Mouse (Mus musculus) lung, postnatal 4 days (tissue): ENCODE data around the gene A630023A22Rik.

ENCODE experiments used
- DNase-seq, 2 experiments: peaks; one replicate each; pipeline ENCODE4 v3.0.0; 2021

A630023A22Rik gene

DNA sequence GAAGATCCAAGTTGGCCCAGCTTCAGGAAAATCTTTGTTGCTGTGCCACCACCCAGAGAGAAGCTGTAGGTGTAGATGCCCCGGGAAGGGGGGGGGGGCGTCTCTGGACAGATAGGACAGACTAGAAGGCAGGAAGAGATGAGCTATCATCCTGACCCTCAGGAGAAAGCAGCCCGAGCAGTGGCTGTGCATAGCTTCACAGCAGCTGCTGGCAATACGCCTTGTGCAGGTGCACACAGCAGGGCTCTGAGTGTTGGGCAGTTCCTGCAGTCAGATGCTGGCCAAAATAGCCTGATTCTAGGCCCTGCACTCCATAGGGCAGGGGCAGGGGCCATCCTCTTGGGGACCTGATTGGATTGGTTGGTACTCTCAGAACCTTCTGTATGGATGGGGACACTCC lies 15.7 kb downstream of the A630023A22Rik start:
- no peak for DNase-seq

DNA sequence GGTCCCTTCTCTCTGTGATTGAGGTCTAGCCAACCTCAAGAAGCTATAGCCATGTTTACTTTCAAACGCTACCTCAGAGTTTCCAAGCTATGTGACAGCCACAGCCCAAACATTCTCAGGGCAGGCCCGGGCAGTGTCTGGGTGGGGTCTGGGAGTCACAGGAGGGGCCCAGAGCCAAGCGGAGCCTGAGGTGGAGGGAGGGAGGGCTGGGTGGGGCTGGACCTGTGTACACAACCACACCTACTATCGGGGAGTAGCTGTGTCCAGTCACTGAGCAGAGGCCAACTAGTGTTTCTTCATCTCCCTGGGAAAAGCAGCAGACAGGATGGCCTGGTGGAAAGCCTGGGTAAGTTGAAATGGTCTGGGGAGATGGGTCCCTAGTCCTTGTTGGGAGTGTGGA lies 16.8 kb downstream of the A630023A22Rik start, which contains the start of gene Anxa8:
TSS of gene Anxa8 (plus strand) at position 251 of the 400 bp plus-strand sequence.
- DNase-seq, result peak; percentile 25 to 68

DNA sequence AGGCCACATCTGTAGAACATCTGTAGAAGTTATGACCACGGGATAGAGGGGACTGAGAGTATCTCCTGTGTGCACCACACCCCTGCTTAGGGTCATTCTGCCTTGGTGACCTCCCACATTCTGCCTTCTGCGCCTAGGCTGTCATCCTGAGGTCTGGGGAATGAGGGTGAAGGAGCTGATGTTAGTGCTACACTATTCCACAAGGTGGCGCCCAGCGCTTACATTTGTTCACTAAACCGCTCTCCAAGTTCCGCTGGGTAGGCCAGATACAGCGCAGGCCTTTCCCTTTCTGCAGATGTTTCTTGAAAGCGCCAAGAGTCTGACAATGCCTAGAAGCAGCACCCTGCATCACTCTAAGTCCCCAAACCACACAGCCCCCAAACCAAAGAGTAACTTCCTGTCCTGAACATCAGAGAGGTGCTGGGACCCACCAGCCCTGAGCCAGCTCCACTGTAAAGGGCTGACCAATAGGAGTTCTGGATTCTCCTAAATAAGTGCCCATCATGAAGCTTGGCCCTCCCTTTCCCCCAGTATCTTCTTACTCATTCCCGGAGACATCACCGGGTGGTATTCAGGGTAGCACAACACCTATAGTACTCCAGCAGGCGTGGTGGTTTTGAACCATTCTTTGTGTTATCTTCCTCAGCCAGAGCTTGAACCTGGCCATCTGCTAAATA lies 22.1 kb downstream of the A630023A22Rik start:
- peak; percentile 59 to 77 for DNase-seq

DNA sequence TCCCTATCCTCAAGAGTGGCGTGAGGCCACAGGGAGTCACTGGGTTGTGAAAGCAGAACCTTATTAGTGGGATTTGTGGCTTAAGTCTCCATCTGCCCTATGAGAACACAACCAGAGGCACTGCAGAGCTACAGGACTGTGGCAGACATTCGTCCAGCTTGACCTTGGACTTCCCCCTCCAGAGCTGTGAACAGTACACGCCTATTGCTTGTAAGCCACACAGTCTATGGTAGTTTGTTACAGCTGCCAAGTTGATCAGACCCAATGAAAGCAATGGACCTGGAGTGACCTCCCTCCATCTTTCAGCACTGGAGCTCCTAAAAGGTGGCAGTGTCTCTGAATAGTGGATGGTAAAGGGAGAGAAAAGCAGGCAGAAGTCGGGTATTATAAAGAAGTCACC lies 24.3 kb downstream of the A630023A22Rik start:
- no peak for DNase-seq

DNA sequence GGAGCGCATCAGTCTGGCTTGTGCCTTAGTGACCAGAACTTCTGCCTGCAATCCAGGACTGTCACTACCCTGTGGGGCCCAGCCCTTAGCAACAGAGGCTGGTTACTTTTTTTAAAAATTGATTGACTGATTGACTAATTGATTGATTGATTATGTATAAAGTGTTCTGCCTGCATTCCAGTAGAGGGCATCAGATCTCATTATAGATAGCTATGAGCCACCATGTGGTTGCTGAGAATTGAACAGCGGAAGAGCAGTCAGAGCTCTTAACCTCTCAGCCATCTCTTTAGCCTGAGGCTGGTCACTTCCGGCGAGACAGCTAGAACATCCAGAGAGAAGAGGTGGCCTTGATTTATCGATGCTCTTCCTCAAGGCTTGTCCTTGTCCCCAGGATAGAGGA lies 25.3 kb downstream of the A630023A22Rik start:
- DNase-seq, result no peak

DNA sequence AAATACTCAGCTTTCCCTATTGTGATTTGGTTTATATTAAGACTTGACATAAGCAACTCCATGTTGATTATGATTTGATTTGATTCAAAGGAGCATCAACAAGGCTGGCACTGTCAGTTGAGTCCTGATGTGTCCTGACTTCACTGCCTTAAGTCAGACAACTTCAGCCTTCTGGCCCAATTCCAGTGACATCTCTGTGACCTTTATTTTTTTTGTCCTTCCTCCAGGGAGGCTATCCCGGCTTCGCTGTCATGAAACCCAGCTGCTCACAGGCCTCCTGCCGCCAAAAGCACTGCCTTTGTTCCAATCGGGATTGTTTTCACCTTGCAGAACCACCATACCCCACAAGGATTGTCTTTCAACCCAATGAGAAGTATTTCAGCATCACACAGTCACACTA lies 27.2 kb downstream of the A630023A22Rik start:
- DNase-seq, result no peak

DNA sequence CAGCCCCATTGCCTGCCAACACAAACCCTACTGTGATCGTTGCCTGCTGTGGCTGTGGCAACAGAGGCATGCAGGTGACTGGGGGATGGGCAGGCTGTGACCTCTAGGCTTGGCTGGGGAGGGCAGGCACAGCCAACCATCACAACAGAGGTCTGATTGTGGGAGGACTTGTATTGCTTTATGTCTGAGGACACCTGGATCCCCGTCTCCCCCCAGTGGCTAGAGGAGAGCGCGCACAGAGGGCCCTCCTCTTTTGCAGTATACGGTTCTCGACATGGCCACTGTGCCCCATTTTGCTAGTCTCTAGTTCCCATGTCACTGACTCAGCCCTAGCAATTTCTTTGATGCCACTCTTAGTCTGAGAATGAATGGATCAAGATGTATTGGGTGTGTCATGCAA lies 30.9 kb downstream of the A630023A22Rik start:
- DNase-seq, result no peak

DNA sequence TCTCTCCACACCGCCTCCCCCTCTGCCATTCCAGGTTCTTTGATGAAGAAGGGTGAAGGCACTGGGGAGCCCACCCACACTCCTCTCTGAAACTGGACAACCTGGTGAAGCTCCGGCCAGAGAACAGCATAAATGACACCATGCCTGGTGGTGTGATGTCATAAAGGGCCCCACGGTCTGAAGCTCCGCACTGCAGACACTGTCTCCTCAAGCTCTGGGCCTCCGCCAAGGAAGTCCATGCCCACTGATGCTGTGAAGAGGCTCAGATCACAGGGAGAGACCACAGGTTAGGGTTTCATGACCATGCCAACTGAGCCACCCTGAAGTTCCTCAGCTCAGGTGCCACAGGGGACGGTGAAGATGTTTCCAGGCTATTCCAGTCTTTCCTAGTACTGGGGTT lies 50.0 kb downstream of the A630023A22Rik start, which contains the start of gene Antxrl:
TSS of gene Antxrl (plus strand) at position 192 of the 400 bp plus-strand sequence.
- no peak for DNase-seq

DNA sequence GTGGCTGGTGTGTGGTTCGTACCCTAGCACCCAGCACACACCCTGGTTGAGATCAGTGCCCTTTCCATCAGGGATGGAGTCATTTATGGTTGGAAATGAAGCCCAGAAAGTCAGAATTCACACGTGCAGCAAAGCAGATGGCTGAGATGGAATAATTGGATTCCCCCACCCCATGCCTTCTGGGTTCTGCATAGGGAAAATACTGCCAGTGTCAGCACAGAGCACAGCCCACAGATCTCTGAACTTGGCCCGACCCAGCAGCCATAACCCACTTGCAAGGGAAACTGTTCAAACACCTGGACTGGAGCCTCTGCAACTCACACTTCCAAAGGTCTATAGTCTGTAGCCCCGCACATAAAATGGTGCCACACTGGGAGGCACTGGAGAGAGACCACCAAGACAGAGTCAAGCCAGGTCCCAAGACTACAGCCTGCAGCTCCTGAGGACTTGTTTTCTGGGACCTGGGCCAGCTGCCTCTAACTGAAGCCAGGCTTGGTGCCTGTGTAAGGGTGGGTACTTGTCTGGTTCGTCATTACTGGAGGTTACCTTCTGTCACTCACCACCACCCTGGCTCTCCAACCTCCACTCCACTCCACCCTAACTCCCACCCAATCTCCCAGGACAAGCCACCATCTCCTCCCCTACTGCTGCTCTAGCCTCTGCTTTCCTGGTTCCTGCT lies 52.3 kb downstream of the A630023A22Rik start:
- no peak for DNase-seq

DNA sequence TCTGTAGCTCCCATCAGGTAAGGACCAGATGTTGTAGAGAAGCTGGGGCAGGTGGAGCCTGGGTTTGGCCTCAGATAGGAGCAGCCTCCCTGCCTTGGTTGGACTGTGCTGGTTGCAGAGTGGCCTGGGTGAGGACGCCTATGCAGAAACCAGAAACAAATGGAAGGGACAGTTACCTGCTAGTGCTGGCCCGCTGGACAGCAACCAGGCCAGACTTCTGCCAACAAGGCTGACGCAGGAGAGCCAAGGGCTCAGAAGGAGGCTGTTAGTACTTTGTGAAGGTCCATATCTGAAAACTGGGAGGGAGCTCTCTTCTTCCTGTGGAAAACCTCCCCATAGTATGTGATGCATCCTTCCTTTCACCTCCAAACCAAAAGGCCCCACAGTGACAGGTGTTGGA lies 59.2 kb downstream of the A630023A22Rik start:
- DNase-seq, result no peak

DNA sequence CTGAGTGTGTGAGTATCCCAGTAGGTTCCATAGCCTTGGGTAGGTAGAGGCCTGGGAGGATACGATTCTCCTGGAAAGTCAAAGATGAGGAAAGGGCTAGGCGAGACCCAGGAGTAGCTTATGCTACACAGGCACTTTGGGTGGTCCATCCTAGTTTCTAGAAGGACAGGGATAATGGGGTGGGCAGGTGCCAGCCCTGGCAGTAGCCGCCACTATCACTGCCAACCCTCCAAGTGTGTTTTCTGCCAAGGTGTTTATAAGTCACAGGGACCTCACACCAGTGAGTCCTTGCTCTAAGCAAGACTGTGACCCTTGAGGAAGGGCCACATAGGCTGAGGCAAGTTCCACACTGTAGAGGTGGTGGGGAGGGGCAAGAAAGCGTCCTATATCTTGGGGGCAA lies 61.3 kb downstream of the A630023A22Rik start:
- no peak for DNase-seq

DNA sequence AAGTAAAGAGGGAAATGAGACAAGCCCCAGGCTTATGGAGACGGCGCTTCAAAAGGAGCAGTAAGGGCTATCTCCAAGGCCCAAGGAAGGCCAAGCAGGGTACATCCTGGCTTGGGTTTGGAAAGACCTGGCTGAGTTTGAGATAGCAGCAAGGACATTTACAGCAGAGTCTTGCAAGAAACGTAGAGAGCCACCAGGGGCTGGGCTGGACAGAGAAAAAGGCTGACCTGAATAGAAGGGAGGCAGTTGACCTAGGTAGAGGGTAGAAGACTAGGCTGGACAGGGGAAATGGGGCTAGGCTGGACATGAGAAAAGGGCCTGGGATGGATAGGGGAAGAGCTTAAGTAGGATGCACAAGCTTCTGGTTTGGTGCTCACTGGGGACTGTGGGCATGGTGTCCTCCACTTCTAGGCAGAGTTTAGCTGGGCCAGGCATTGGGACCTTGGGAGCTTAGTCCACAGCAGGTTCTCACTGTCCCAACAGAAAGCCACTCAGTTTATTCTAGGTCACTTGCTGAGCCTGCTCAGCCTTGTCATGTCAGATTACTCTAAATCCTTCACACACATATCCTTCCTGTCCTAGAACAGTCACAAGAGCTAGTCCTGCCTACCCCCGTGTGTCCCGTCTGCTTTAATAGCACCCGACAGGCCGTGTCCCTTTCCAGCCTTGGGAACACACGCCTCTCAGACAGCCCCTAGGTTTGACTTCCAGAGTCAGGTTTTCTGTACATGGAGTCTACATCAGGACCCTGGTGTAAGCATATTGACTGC lies 68.5 kb downstream of the A630023A22Rik start:
- no peak for DNase-seq

DNA sequence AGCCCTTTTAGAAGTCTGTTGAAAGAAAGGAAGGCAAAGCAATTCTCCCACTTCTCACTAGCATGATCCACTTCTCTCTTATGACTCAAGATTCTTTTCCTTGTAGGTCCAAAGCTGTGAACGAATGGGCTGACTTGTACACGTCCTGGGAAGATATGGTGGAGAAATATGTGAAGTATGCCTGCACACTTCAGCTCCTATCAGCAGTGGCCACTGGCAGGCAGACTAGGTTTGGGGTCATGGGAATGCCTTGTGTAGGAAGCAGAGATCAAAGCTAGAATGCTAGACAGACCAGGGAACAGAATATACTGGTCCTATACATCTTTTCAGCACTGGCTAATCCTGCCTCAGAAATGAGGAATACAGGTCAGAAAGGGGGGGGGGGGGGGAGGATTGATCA lies 75.8 kb downstream of the A630023A22Rik start:
- no peak for DNase-seq

DNA sequence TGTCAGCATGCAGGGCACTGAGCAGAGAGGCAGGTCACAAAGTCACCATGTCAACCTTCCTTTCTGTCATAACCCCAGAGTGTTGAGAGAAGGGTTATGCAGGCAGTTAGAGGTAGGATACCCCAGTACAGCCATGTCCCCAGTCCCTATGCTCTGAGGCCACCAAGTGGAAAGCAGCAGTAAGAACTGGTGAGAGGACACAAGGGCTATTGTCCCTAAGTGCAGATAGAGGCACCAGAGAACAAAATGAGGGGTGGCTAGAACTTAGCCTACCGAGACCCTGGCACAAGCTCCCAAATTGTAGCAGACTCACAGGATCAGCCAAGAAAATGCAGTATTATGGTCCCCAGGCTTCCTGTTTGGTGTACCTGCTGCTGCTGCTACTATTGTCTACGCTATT lies 85.6 kb downstream of the A630023A22Rik start:
- DNase-seq, result no peak

DNA sequence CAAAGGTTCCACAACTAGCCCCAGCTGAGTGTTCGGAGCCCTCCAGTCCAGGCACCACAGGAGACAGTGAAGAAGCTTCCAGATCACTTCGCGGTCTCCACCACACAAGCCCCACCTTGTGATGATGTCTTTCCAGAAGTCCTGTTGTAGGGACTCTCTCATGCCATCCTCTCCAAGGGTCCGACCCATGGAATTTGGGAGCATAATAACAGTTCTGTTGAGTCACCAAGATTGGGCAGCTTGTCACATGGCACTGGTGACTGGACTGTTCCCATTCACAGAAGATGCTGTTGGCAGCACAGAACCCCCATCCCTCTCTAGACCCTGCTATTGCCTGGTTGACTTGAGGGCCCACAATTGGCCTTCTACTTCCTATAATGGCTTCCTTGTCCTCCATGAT lies 86.2 kb downstream of the A630023A22Rik start, which contains the start of gene Gm5460:
TSS of gene Gm5460 (plus strand) at position 378 of the 400 bp plus-strand sequence.
- DNase-seq, result no peak

DNA sequence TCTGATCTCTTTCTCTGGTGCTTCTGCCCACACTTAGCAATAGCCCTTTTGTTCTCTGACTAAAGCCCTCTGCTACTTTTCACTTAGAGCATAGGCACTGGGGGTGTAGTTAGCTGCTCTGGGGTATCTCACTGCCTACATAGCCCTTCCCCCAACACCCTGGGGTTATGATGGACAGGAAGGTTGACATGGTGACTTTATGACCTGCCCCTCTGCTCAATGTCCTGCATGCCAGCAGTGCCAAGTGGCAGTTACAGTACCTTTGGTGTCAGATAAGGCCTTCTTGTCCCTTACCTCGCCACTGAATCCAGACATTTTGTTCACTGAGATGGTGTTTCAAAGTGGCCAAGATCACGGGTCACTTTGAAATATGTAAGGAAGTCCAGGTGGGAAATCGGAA lies 87.5 kb downstream of the A630023A22Rik start, which contains the start of gene Gm30083:
TSS of gene Gm30083 (minus strand) at position 120 of the 400 bp plus-strand sequence.
- DNase-seq, result no peak

DNA sequence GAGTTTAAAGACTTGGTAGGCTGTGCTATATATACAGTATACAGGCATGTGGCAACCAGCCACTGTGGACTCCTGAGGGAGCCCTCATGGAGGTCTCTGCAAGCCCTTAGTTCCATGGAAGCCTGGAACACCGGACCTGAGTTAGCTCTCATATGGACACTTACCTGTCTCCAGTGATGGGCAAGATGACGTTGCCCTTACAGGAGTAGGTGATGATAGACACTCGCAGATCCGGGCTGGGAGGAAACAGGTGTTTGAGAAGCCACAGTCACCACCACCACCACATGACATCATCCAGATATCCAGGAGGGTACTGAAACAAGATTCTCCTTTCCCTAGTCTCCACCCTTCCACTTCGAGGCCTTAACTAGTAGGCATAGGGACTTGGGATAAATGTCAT lies 100.2 kb downstream of the A630023A22Rik start:
- no peak for DNase-seq

DNA sequence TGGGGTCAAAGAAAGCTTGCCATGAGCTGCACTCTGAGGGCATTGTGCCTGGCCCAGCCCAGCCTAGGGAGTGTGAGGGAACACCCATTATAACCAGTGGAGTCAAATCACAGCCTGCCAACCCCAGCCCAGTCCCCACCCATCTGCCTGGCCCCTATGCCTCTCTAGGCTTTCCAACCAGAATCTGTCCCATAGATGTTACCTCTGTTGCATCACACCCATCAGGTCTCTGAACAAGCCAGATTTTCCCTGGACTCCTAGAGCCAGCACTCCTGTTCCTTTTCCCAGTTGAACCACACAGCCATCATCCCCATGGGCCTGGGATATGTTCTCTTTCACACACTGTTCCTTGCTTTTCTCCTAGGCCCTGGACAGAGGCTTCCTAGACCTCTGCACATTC lies 101.1 kb downstream of the A630023A22Rik start:
- DNase-seq, result no peak
